Mouse (Mus musculus): ENCODE measurements around the gene Mus81.

GRCm38 (mm10) chr19:5455037-5455436 is 33.2 kb downstream of the Mus81 start:
- TF ChIP-seq CTCF (conservative IDR thresholded peaks at IDR 0.05; ENCODE audit: low read length) (no peak), NANOG (IDR thresholded peaks at IDR 0.05; ENCODE audit: borderline replicate concordance, low read length) (no peak), POU5F1 (IDR thresholded peaks at IDR 0.05; ENCODE audit: borderline replicate concordance, low read length) (no peak)
